Mouse (Mus musculus) stomach, embryonic 16.5 days (tissue): ENCODE measurements around the gene Gm10203. TPM values are rescaled to one million over a fixed set of nuclear protein-coding genes. Genes with fewer than 3 reads are reported as not detected.

Experiments
- ATAC-seq: fragments of 200-750 bp; cut with Nextera tagmentation; 2 replicates; pipeline ENCODE4 v1.8.0; 2017; ENCODE audit warnings: moderate number of reproducible peaks, moderate TSS enrichment; ENCODE audit not compliant: insufficient read depth, low FRiP score
- H3K27ac ChIP-seq: fragments of 300-500 bp; sonication (generic); 2 replicates; pipeline ENCODE4 v1.5.1; 2014; ENCODE audit warnings: low read length
- H3K27me3 ChIP-seq: fragments of 300-500 bp; sonication (generic); 2 replicates; pipeline ENCODE4 v1.6.1; 2014; ENCODE audit warnings: low read length, control low read depth, mixed read lengths; ENCODE audit not compliant: control insufficient read depth, insufficient read depth
- H3K36me3 ChIP-seq: fragments of 300-500 bp; sonication (generic); 2 replicates; pipeline ENCODE4 v1.6.1; 2014; ENCODE audit warnings: low read length; ENCODE audit not compliant: control insufficient read depth, insufficient read depth
- H3K4me1 ChIP-seq: fragments of 300-500 bp; sonication (generic); 2 replicates; pipeline ENCODE4 v1.6.1; 2014; ENCODE audit warnings: low read length, control low read depth, mixed read lengths; ENCODE audit not compliant: control insufficient read depth, insufficient read depth
- H3K4me2 ChIP-seq: fragments of 300-500 bp; sonication (generic); 2 replicates; pipeline ENCODE4 v1.6.1; 2014; ENCODE audit warnings: low read depth, low read length, mixed read lengths
- H3K4me3 ChIP-seq: fragments of 300-500 bp; sonication (generic); replicated peaks from 2 replicates; pipeline ENCODE4 v1.5.1; 2014; ENCODE audit warnings: mild to moderate bottlenecking, low read length
- H3K9ac ChIP-seq: fragments of 300-500 bp; sonication (generic); 2 replicates; pipeline ENCODE4 v1.6.1; 2014; ENCODE audit warnings: low read length
- H3K9me3 ChIP-seq: fragments of 300-500 bp; sonication (generic); replicated peaks from 2 replicates; pipeline ENCODE4 v1.6.1; 2016; ENCODE audit warnings: low read length, control low read depth; ENCODE audit not compliant: control insufficient read depth
- WGBS: fragments of 180-500 bp; shearing (Covaris S2); extraction: QIAGEN DNeasy Blood & Tissue Kit; methylation state at CpG from one replicate; pipeline ENCODE4 v1.1.7; 2014; 5-methylcytosine and 5-hydroxymethylcytosine counted together
- polyA plus RNA-seq: library from polyadenylated mRNA; unstranded; fragments of >200 nt; fragmentation: Nextera tagmentation; extraction: Ambion mirVana; gene quantifications from 2 replicates; pipeline ENCODE4 v1.2.1, GENCODE M21; 2015

Gene Gm10203
- polyA plus RNA-seq, 1 experiment from 2014 or later, result not detected

- no peaks in the 10 kb centered on the region for H3K36me3 ChIP-seq
- H3K27ac ChIP-seq, result peak within 1 kb of the TSS; percentile 82
- H3K9ac ChIP-seq, result peak within 1 kb of the TSS; percentile 91
- WGBS, result under 1% methylated on average over 123 of the region's 124 CpGs
- peak within 1 kb of the TSS; percentile 79 for H3K4me3 ChIP-seq
- H3K9me3 ChIP-seq, result no peaks in the 10 kb centered on the region
- peak within 1 kb of the TSS; percentile 84 for H3K4me2 ChIP-seq
- peak; percentile 95 for ATAC-seq
- no peaks in the 10 kb centered on the region for H3K27me3 ChIP-seq
- H3K4me1 ChIP-seq, result no peaks in the 10 kb centered on the region
Observed at GRCm38 (mm10) chr6:149101076-149101942, 28.7 kb upstream of the Gm10203 start, which contains the start of gene Dennd5b. Gene Dennd5b, minus strand, starts transcription at chr6:149101680.

- Histone ChIP-seq H3K36me3 (no peaks in the 10 kb centered on the region), H3K9me3 (no peaks in the 10 kb centered on the region), H3K27ac (peak overlapping the region; percentile 82), H3K27me3 (no peaks in the 10 kb centered on the region), H3K9ac (peak overlapping the region; percentile 91), H3K4me2 (peak overlapping the region; percentile 84), H3K4me3 (peak overlapping the region; percentile 79), H3K4me1 (no peaks in the 10 kb centered on the region)
- ATAC-seq, result no peak
- WGBS, result 12% methylated on average over 7 of the region's 7 CpGs
Observed at GRCm38 (mm10) chr6:149101943-149102243, 28.1 kb upstream of the Gm10203 start.

- no peaks in the 10 kb centered on the region for H3K36me3 ChIP-seq
- no peak for ATAC-seq
- H3K4me1 ChIP-seq, result no peaks in the 10 kb centered on the region
- H3K9ac ChIP-seq, result no peak overlapping the region
- H3K27me3 ChIP-seq, result no peaks in the 10 kb centered on the region
- H3K4me2 ChIP-seq, result no peak overlapping the region
- H3K9me3 ChIP-seq, result no peaks in the 10 kb centered on the region
- no peak overlapping the region for H3K27ac ChIP-seq
- H3K4me3 ChIP-seq, result no peak overlapping the region
- WGBS, result 73% methylated on average over 1 of the region's 1 CpGs
Observed at GRCm38 (mm10) chr6:149103451-149103850, 26.5 kb upstream of the Gm10203 start.

- ATAC-seq, result no peak
- Histone ChIP-seq H3K27me3 (no peaks in the 10 kb centered on the region), H3K4me2 (no peak overlapping the region), H3K4me3 (no peak overlapping the region), H3K4me1 (no peaks in the 10 kb centered on the region), H3K9ac (no peak overlapping the region), H3K27ac (no peak overlapping the region), H3K9me3 (no peaks in the 10 kb centered on the region), H3K36me3 (no peaks in the 10 kb centered on the region)
- 71% methylated on average over 3 of the region's 3 CpGs for WGBS
Observed at GRCm38 (mm10) chr6:149107615-149108014, 22.4 kb upstream of the Gm10203 start.

- Histone ChIP-seq H3K9ac (no peak overlapping the region), H3K27me3 (no peaks in the 10 kb centered on the region), H3K4me3 (no peak overlapping the region), H3K4me1 (no peaks in the 10 kb centered on the region), H3K36me3 (no peaks in the 10 kb centered on the region), H3K27ac (no peak overlapping the region), H3K9me3 (no peaks in the 10 kb centered on the region), H3K4me2 (no peak overlapping the region)
- WGBS, result 71% methylated on average over 2 of the region's 2 CpGs
- ATAC-seq, result no peak
Observed at GRCm38 (mm10) chr6:149108909-149109308, 21.1 kb upstream of the Gm10203 start.

GRCm38 (mm10) chr6:149116992-149117391 is 13.0 kb upstream of the Gm10203 start:
- Histone ChIP-seq H3K4me1 (0 out of 2 replicates have a peak, but pooled peaks cover 5% of the 10 kb centered on the region), H3K36me3 (no peaks in the 10 kb centered on the region), H3K4me3 (no peak overlapping the region), H3K27ac (no peak overlapping the region), H3K4me2 (no peak overlapping the region), H3K9me3 (no peaks in the 10 kb centered on the region), H3K27me3 (no peaks in the 10 kb centered on the region), H3K9ac (no peak overlapping the region)
- ATAC-seq, result no peak

- no peak overlapping the region for H3K4me2 ChIP-seq
- no peak overlapping the region for H3K27ac ChIP-seq
Observed at GRCm38 (mm10) chr6:149118935-149119334, 11.0 kb upstream of the Gm10203 start.

GRCm38 (mm10) chr6:149119853-149120252 is 10.1 kb upstream of the Gm10203 start:
- no peak overlapping the region for H3K4me2 ChIP-seq
- no peak overlapping the region for H3K9ac ChIP-seq
- H3K36me3 ChIP-seq, result no peaks in the 10 kb centered on the region
- no peak overlapping the region for H3K27ac ChIP-seq
- H3K9me3 ChIP-seq, result no peaks in the 10 kb centered on the region
- 10% methylated on average over 2 of the region's 2 CpGs for WGBS
- H3K4me3 ChIP-seq, result no peak overlapping the region
- H3K27me3 ChIP-seq, result no peaks in the 10 kb centered on the region
- 0 out of 2 replicates have a peak, but pooled peaks have one; percentile 50 for ATAC-seq
- 0 out of 2 replicates have a peak, but pooled peaks cover 5% of the 10 kb centered on the region for H3K4me1 ChIP-seq

More at GRCm38 (mm10) chr6:149118935-149119334, 11.0 kb upstream of the Gm10203 start:
- no peaks in the 10 kb centered on the region for H3K9me3 ChIP-seq
- no peaks in the 10 kb centered on the region for H3K27me3 ChIP-seq
- no peaks in the 10 kb centered on the region for H3K36me3 ChIP-seq
- WGBS, result 42% methylated on average over 2 of the region's 2 CpGs
- 0 out of 2 replicates have a peak, but pooled peaks cover 5% of the 10 kb centered on the region for H3K4me1 ChIP-seq
- no peak overlapping the region for H3K9ac ChIP-seq
- ATAC-seq, result peak; percentile 62
- no peak overlapping the region for H3K4me3 ChIP-seq

GRCm38 (mm10) chr6:149123042-149123441 is 6.9 kb upstream of the Gm10203 start:
- Histone ChIP-seq H3K4me3 (no peak overlapping the region), H3K27me3 (no peaks in the 10 kb centered on the region), H3K4me1 (0 out of 2 replicates have a peak, but pooled peaks cover 5% of the 10 kb centered on the region), H3K27ac (no peak overlapping the region), H3K36me3 (no peaks in the 10 kb centered on the region), H3K4me2 (no peak overlapping the region), H3K9ac (no peak overlapping the region), H3K9me3 (no peaks in the 10 kb centered on the region)
- no peak for ATAC-seq
- 85% methylated on average over 3 of the region's 3 CpGs for WGBS
